Mouse (Mus musculus): ENCODE data around the gene Rbpj.

DNA sequence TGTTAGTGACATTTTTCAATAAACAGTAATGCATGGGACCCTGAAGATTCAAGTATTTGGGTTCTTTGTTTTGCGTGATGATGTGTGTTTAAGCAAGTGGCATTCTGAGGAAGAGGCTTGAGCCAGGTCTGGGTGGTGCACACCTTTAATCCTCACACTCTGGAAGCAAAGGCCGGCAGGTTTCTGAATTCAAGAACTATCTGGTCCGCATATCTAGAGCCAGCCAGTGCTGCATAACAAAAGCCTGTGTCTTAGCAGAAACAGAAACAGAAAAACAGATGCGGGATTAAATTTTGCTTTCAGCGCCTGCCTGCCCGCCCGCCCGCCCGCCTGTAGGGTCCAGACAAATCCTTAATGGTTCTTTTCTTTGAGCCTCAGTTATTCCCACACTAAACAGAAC lies 1.6 kb downstream of the Rbpj start:
- TF ChIP-seq CTCF (IDR thresholded peaks at IDR 0.05; ENCODE audit: extremely low read depth, insufficient read depth, low read length) = no peak
- TF ChIP-seq POLR2A (IDR thresholded peaks at IDR 0.05; ENCODE audit: extremely low read depth, insufficient read depth, low read length) = no peak
